In genomic region chr6:52968346-52968891, GRCm38 (mm10) we compare ENCODE assay signal across 15 mouse cellular contexts.
DNase-seq lines count a peak whose midpoint lies in the region; ATAC-seq and TF ChIP-seq lines count a peak whose summit lies in the region.
"Had no signal": no experiment of that assay in that cellular context is flagged by ENCODE, and none has a peak within 500 bp of the region (broad histone marks: within the 10 kb centered on the region; RNA-seq: fewer than 3 reads in every experiment).

No protein-coding gene starts in this region.

- no peak overlapping the region for H3K4me2 ChIP-seq in heart, embryonic 15.5 days
- H3K4me2 ChIP-seq in midbrain, embryonic 11.5 days = no peak overlapping the region
- H3K4me2 ChIP-seq in midbrain, embryonic 16.5 days (ENCODE audit: low read length) = no peak overlapping the region
- H3K4me2 ChIP-seq in limb, embryonic 13.5 days (replicated peaks) = 0 out of 2 replicates have a peak overlapping the region, but pooled peaks have one; percentile 23
- H3K4me2 ChIP-seq: forebrain, embryonic 15.5 days; hindbrain, embryonic 12.5 days; liver, embryonic 15.5 days had no signal

- H3K4me1 ChIP-seq in heart, embryonic 15.5 days (replicated peaks) = peaks cover 41% of the 10 kb centered on the region
- H3K4me1 ChIP-seq in midbrain, embryonic 11.5 days (ENCODE audit: control insufficient read depth, insufficient read depth, low read length) = no peaks in the 10 kb centered on the region
- H3K4me1 ChIP-seq in midbrain, embryonic 16.5 days (ENCODE audit: control insufficient read depth, insufficient read depth, low read length) = peaks cover 11% of the 10 kb centered on the region
- peaks cover 60% of the 10 kb centered on the region for H3K4me1 ChIP-seq in limb, embryonic 13.5 days
- H3K4me1 ChIP-seq in kidney, adult 2 months (ENCODE audit: control insufficient read depth, insufficient read depth, low read length) = no peaks in the 10 kb centered on the region

- no peak for DNase-seq in heart, postnatal 36 days
- peak; percentile 70 for DNase-seq in midbrain, embryonic 11.5 days (ENCODE audit: low spot score, missing footprints)
- DNase-seq in frontal cortex, postnatal 25 days (ENCODE audit: low spot score in 2 of 2) = no peak
- DNase-seq in kidney, adult 2 months = no peak
- DNase-seq: adrenal gland, postnatal 36 days; cerebellum, postnatal 36 days; kidney, adult 8-10 months had no signal

- H3K27me3 ChIP-seq in heart, embryonic 15.5 days = no peaks in the 10 kb centered on the region
- no peaks in the 10 kb centered on the region for H3K27me3 ChIP-seq in midbrain, embryonic 11.5 days (ENCODE audit: control insufficient read depth, insufficient read depth, low read length)
- H3K27me3 ChIP-seq in midbrain, embryonic 16.5 days (ENCODE audit: control insufficient read depth, insufficient read depth, low read depth, low read length) = no peaks in the 10 kb centered on the region
- H3K27me3 ChIP-seq in limb, embryonic 13.5 days = peaks cover 3% of the 10 kb centered on the region; the same call in 1 of the 2 replicates
- H3K27me3 ChIP-seq in kidney, adult 2 months (replicated peaks; ENCODE audit: control insufficient read depth, insufficient read depth, low read length) = no peaks in the 10 kb centered on the region
- H3K27me3 ChIP-seq: forebrain, embryonic 15.5 days; hindbrain, embryonic 12.5 days; liver, embryonic 15.5 days had no signal

- no peaks in the 10 kb centered on the region for H3K36me3 ChIP-seq in heart, embryonic 15.5 days
- no peaks in the 10 kb centered on the region for H3K36me3 ChIP-seq in midbrain, embryonic 11.5 days (ENCODE audit: control insufficient read depth, insufficient read depth, low read length)
- H3K36me3 ChIP-seq in midbrain, embryonic 16.5 days (ENCODE audit: control insufficient read depth, insufficient read depth, low read length) = no peaks in the 10 kb centered on the region
- no peaks in the 10 kb centered on the region for H3K36me3 ChIP-seq in limb, embryonic 13.5 days
- H3K36me3 ChIP-seq in kidney, adult 2 months (ENCODE audit: control insufficient read depth, insufficient read depth, low read length) = no peaks in the 10 kb centered on the region
- H3K36me3 ChIP-seq: forebrain, embryonic 15.5 days; hindbrain, embryonic 12.5 days; liver, embryonic 15.5 days had no signal

- no peak for TF ChIP-seq CTCF in kidney, adult 2 months (conservative IDR thresholded peaks at IDR 0.05; ENCODE audit: insufficient read depth, insufficient read length, low read depth, low read length)

- intact Hi-C loops in heart, postnatal 36 days (cut with DNase I) = loop anchor here (2.0 to 5.0 kb wide), 2 partner anchors 42 to 711 kb away; no protein-coding TSS in a partner anchor

- no peak for TF ChIP-seq POLR2A in kidney, adult 2 months (IDR thresholded peaks at IDR 0.05; ENCODE audit: low read depth, low read length)

- H3K4me3 ChIP-seq in heart, embryonic 15.5 days = no peak overlapping the region
- H3K4me3 ChIP-seq in midbrain, embryonic 11.5 days (ENCODE audit: low read depth, low read length) = no peak overlapping the region
- H3K4me3 ChIP-seq in midbrain, embryonic 16.5 days (ENCODE audit: low read depth, low read length) = no peak overlapping the region
- H3K4me3 ChIP-seq in limb, embryonic 13.5 days = no peak overlapping the region
- no peak overlapping the region for H3K4me3 ChIP-seq in kidney, adult 2 months (ENCODE audit: insufficient read depth, low read depth, low read length)
- H3K4me3 ChIP-seq: forebrain, embryonic 15.5 days; hindbrain, embryonic 12.5 days; liver, embryonic 15.5 days; myocyte had no signal

- H3K9me3 ChIP-seq in heart, embryonic 15.5 days (replicated peaks) = no peaks in the 10 kb centered on the region
- no peaks in the 10 kb centered on the region for H3K9me3 ChIP-seq in midbrain, embryonic 11.5 days (ENCODE audit: control insufficient read depth, low read length)
- H3K9me3 ChIP-seq in midbrain, embryonic 16.5 days (replicated peaks; ENCODE audit: control insufficient read depth, low read length, poor library complexity, severe bottlenecking) = no peaks in the 10 kb centered on the region
- no peaks in the 10 kb centered on the region for H3K9me3 ChIP-seq in limb, embryonic 13.5 days
- H3K9me3 ChIP-seq: forebrain, embryonic 15.5 days; hindbrain, embryonic 12.5 days; liver, embryonic 15.5 days had no signal

- no peak overlapping the region for H3K9ac ChIP-seq in heart, embryonic 15.5 days
- H3K9ac ChIP-seq in midbrain, embryonic 11.5 days (ENCODE audit: low read length) = no peak overlapping the region
- no peak overlapping the region for H3K9ac ChIP-seq in midbrain, embryonic 16.5 days (ENCODE audit: low read depth, low read length)
- H3K9ac ChIP-seq in limb, embryonic 13.5 days = no peak overlapping the region
- H3K9ac ChIP-seq: forebrain, embryonic 15.5 days; hindbrain, embryonic 12.5 days; liver, embryonic 15.5 days had no signal

- peak overlapping the region; percentile 70 for H3K27ac ChIP-seq in heart, embryonic 15.5 days
- H3K27ac ChIP-seq in midbrain, embryonic 11.5 days (ENCODE audit: low read depth, low read length) = no peak overlapping the region
- H3K27ac ChIP-seq in midbrain, embryonic 16.5 days (ENCODE audit: low read length) = no peak overlapping the region
- peak overlapping the region; percentile 66 for H3K27ac ChIP-seq in limb, embryonic 13.5 days
- H3K27ac ChIP-seq in kidney, adult 2 months (ENCODE audit: insufficient read depth, low read depth, low read length) = no peak overlapping the region
- H3K27ac ChIP-seq: forebrain, embryonic 15.5 days; hindbrain, embryonic 12.5 days; liver, embryonic 15.5 days had no signal

- no peak for ATAC-seq in heart, embryonic 15.5 days (replicated peaks; ENCODE audit: insufficient number of reproducible peaks, insufficient read depth, low FRiP score, low read depth)
- no peak for ATAC-seq in midbrain, embryonic 11.5 days (ENCODE audit: low FRiP score)
- no peak for ATAC-seq in midbrain, embryonic 16.5 days
- ATAC-seq in limb, embryonic 13.5 days (ENCODE audit: low FRiP score, low read depth) = no peak
- ATAC-seq: CD4-positive, CD25-positive, alpha-beta regulatory T cell, adult 4 months; forebrain, embryonic 15.5 days had no signal

- 45% methylated on average over 12 of the region's 12 CpGs for WGBS in heart, embryonic 15.5 days
- 65% methylated on average over 12 of the region's 12 CpGs for WGBS in midbrain, embryonic 11.5 days
- WGBS in midbrain, embryonic 16.5 days = 69% methylated on average over 12 of the region's 12 CpGs
- WGBS in limb, embryonic 13.5 days = 22% methylated on average over 12 of the region's 12 CpGs
- 91% methylated on average over 12 of the region's 12 CpGs for WGBS in kidney, adult 2 months

Comparison
In these comparisons a context has a peak if more than half of its experiments do, and no peak if none do; other contexts are left out.
1. H3K27ac ChIP-seq: peak in heart, embryonic 15.5 days (single experiment) and limb, embryonic 13.5 days (single experiment); none in midbrain, embryonic 11.5 days (single experiment), midbrain, embryonic 16.5 days (single experiment) and kidney, adult 2 months (single experiment).